Mouse (Mus musculus) olfactory bulb, adult 2 months (tissue): ENCODE measurements around the gene Ncbp2.

Source experiments
- CTCF ChIP-seq: fragments of 200-500 bp; IDR thresholded peaks from 2 replicates; pipeline ENCODE4 v1.5.1; 2012; ENCODE audit warnings: low read depth, mild to moderate bottlenecking, low read length, moderate library complexity; ENCODE audit not compliant: insufficient read depth
- POLR2A ChIP-seq: fragments of 200-500 bp; IDR thresholded peaks from 2 replicates; pipeline ENCODE4 v1.6.1; 2012; ENCODE audit warnings: mild to moderate bottlenecking, low read depth, low read length, moderate library complexity; ENCODE audit not compliant: insufficient read depth

DNA sequence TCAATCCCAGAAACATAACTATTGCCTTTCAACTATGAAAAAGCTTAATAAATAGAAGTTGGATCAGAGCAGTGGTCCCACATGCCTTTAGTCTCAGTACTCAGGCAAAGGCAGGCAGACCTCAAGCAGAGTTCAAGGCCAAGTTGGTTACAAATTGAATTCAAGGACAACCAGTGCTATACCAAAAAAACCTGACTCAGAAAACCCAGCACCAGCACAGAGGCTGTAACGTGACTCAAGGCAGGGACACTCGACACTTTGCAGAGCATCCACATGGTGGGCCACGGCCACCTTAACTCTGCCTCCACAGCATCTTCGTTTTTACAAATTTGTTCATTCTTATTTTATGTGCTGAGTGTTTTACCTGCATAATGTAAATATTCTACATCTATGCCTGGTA, 26.9 kb downstream of the Ncbp2 start:
- TF ChIP-seq POLR2A = no peak
- no peak for TF ChIP-seq CTCF
